Mouse (Mus musculus) ES-E14 (cell line): ENCODE results near the gene Gimd1. TPM values are rescaled to one million over a fixed set of nuclear protein-coding genes. Genes with fewer than 3 reads are reported as not detected.

Experiments
- DNase-seq: peaks from one replicate; pipeline ENCODE4 v3.0.0-alpha.2; 2013; ENCODE audit warnings: low read depth, low spot score
- H3K27ac ChIP-seq: 2 replicates; pipeline ENCODE4 v1.5.1; 2012; ENCODE audit warnings: low read depth, mild to moderate bottlenecking, low read length, moderate library complexity, mixed read lengths; ENCODE audit not compliant: poor library complexity, insufficient read depth, severe bottlenecking
- H3K36me3 ChIP-seq: 2 replicates; pipeline ENCODE4 v1.6.1; 2012; ENCODE audit warnings: mild to moderate bottlenecking, low read length, moderate library complexity, mixed read lengths; ENCODE audit not compliant: control insufficient read depth, poor library complexity, insufficient read depth, severe bottlenecking
- H3K4me1 ChIP-seq, 2 experiments: fragments of 150-350 bp in 1 of 2; sonication (generic) in 1 of 2; 2 replicates each; pipeline ENCODE4 v1.6.1; 2012; ENCODE audit warnings: low read length in 2 of 2, mild to moderate bottlenecking in 1 of 2, mixed read lengths in 1 of 2; ENCODE audit not compliant: control insufficient read depth in 2 of 2, insufficient read depth in 2 of 2, poor library complexity in 1 of 2
- H3K4me3 ChIP-seq, 2 experiments: fragments of 150-350 bp in 1 of 2; sonication (generic) in 1 of 2; 2 replicates each; pipeline ENCODE4 v1.5.1; 2012; ENCODE audit warnings: low read length in 2 of 2, low read depth in 1 of 2, mild to moderate bottlenecking in 1 of 2, mixed read lengths in 1 of 2; ENCODE audit not compliant: insufficient read depth in 1 of 2, poor library complexity in 1 of 2, severe bottlenecking in 1 of 2
- H3K9ac ChIP-seq: 2 replicates; pipeline ENCODE4 v1.6.1; 2012; ENCODE audit warnings: low read depth, mild to moderate bottlenecking, low read length, mixed read lengths; ENCODE audit not compliant: poor library complexity, insufficient read depth, severe bottlenecking
- H3K9me3 ChIP-seq: fragments of 150-350 bp; sonication (generic); 2 replicates; pipeline ENCODE4 v1.6.1; 2012; ENCODE audit warnings: low read depth, mild to moderate bottlenecking, low read length; ENCODE audit not compliant: control insufficient read depth, insufficient read depth
- CHD2 ChIP-seq: IDR thresholded peaks from 2 replicates; pipeline ENCODE4 v1.6.1; 2014; ENCODE audit warnings: mild to moderate bottlenecking, low read depth, low read length, inconsistent platforms
- HCFC1 ChIP-seq: IDR thresholded peaks from 2 replicates; pipeline ENCODE4 v1.6.1; 2012; ENCODE audit warnings: low read length, inconsistent platforms, borderline replicate concordance; ENCODE audit not compliant: insufficient read depth
- MAFK ChIP-seq: IDR thresholded peaks from 2 replicates; pipeline ENCODE4 v1.6.1; 2014; ENCODE audit warnings: mild to moderate bottlenecking, low read depth, low read length, inconsistent platforms; ENCODE audit not compliant: insufficient read depth
- ZC3H11A ChIP-seq: IDR thresholded peaks from 2 replicates; pipeline ENCODE4 v1.6.1; 2012; ENCODE audit warnings: low read depth, mild to moderate bottlenecking, inconsistent platforms, low read length, borderline replicate concordance
- ZNF384 ChIP-seq: IDR thresholded peaks from 2 replicates; pipeline ENCODE4 v1.6.1; 2012; ENCODE audit warnings: low read depth, low read length, inconsistent platforms
- in situ Hi-C, 2 experiments: fragments of 600-800 bp; cut with MboI; formaldehyde crosslinking; loops; one replicate each; pipeline ENCODE4 v1.15.1; 2025; ENCODE audit warnings: low sequenced_read_pairs in 2 of 2, inconsistent platforms in 1 of 2; ENCODE audit not compliant: unreplicated experiment in 2 of 2
- total RNA-seq: library from RNA; depleted of rRNA; stranded (reverse); fragments of 300-350 nt; gene quantifications from 2 replicates; pipeline ENCODE4 v1.2.3, GENCODE M21; 2012; rRNA removed

Gene Gimd1
- not detected in 2 replicates for total RNA-seq

- Histone ChIP-seq H3K27ac (no peak within 1 kb of the TSS), H3K9ac (no peak within 1 kb of the TSS), H3K36me3 (no peaks in the 10 kb centered on the region), H3K9me3 (no peaks in the 10 kb centered on the region), H3K4me3 (no peak within 1 kb of the TSS), H3K4me1 (no peaks in the 10 kb centered on the region)
- TF ChIP-seq ZNF384 (no peak), ZC3H11A (no peak), CHD2 (no peak), MAFK (no peak), HCFC1 (no peak)
- DNase-seq, result no peak
- in situ Hi-C loops, result no loop called here
Measured at GRCm38 (mm10) chr3:132629601-132630239, at the start of gene Gimd1. TSS of gene Gimd1 (plus strand) at chr3:132629820.

GRCm38 (mm10) chr3:132581198-132581597 is 48.4 kb upstream of the Gimd1 start:
- no peak for TF ChIP-seq ZC3H11A
- TF ChIP-seq HCFC1, result no peak
- TF ChIP-seq ZNF384, result no peak
- no peak for TF ChIP-seq MAFK
- no peak for TF ChIP-seq CHD2
- no peaks in the 10 kb centered on the region for H3K9me3 ChIP-seq
- DNase-seq, result no peak
- no peak overlapping the region for H3K9ac ChIP-seq
- H3K4me3 ChIP-seq, result no peak overlapping the region
- H3K36me3 ChIP-seq, result no peaks in the 10 kb centered on the region
- in situ Hi-C loops, result no loop called here
- no peaks in the 10 kb centered on the region for H3K4me1 ChIP-seq
- no peak overlapping the region for H3K27ac ChIP-seq

- Histone ChIP-seq H3K36me3 (no peaks in the 10 kb centered on the region), H3K4me3 (no peak overlapping the region), H3K27ac (no peak overlapping the region), H3K9me3 (no peaks in the 10 kb centered on the region), H3K4me1 (no peaks in the 10 kb centered on the region), H3K9ac (no peak overlapping the region)
- in situ Hi-C loops, result no loop called here
- no peak for TF ChIP-seq ZNF384
- no peak for TF ChIP-seq HCFC1
- no peak for TF ChIP-seq CHD2
- no peak for TF ChIP-seq ZC3H11A
- TF ChIP-seq MAFK, result no peak
- peak; percentile 1 for DNase-seq
Measured at GRCm38 (mm10) chr3:132582339-132582738, 47.3 kb upstream of the Gimd1 start.

DNA sequence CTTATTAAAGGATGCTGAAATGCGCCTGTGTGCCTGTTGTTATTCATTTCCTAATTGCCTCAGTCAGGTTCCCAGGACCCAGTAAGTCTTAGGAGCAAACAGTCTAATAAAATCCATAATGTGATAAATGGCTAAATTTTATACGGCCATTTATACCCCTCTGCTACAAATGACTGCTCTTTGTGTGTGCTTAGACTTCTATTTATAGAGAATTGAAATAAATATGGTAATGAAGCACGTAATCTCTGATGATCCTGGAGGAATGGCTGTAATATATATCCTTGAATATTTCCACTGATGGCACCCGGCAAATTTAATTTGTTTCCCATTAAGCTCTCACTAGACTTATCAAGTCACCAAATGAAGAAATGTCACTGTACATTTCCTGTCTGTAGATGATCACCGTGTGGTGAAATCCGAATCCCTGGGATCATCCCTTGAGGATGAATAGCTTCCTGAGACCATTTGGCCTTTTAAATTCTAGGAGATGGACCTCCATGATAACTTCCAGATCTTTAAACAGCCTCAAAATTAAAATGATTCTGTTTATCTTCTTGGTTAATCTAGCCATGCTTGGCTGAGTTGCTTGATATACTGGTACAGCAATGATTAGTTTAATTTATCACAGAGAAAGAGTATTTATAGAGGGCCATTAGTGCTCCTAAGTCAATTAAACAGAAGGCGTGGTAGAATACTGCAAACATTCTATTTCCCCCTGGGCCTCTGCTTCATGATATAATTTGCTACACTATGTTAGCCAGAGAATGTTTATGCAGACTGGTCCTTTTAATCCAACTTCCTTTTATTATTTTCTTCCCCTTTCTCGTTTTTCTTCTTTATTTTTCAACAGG is 44.3 kb upstream of the Gimd1 start:
- no peak overlapping the region for H3K4me3 ChIP-seq
- TF ChIP-seq MAFK (no peak), CHD2 (no peak), HCFC1 (no peak), ZNF384 (no peak), ZC3H11A (no peak)

GRCm38 (mm10) chr3:132588146-132588545 is 41.5 kb upstream of the Gimd1 start:
- no peak for DNase-seq
- no peak overlapping the region for H3K4me3 ChIP-seq
- no peaks in the 10 kb centered on the region for H3K9me3 ChIP-seq
- no peak overlapping the region for H3K9ac ChIP-seq
- no peaks in the 10 kb centered on the region for H3K36me3 ChIP-seq
- no peak for TF ChIP-seq CHD2
- no peak for TF ChIP-seq ZC3H11A
- TF ChIP-seq MAFK, result no peak
- no peak for TF ChIP-seq HCFC1
- no peak for TF ChIP-seq ZNF384
- no peaks in the 10 kb centered on the region for H3K4me1 ChIP-seq
- in situ Hi-C loops, result no loop called here
- no peak overlapping the region for H3K27ac ChIP-seq

More for the DNA sequence above, 44.3 kb upstream of the Gimd1 start:
- Histone ChIP-seq H3K27ac (no peak overlapping the region), H3K36me3 (no peaks in the 10 kb centered on the region), H3K4me1 (no peaks in the 10 kb centered on the region), H3K9ac (no peak overlapping the region), H3K9me3 (no peaks in the 10 kb centered on the region)
- DNase-seq, result no peak
- in situ Hi-C loops, result no loop called here
